Mouse (Mus musculus): ENCODE data around the gene Stard13.

Gene Stard13

DNA sequence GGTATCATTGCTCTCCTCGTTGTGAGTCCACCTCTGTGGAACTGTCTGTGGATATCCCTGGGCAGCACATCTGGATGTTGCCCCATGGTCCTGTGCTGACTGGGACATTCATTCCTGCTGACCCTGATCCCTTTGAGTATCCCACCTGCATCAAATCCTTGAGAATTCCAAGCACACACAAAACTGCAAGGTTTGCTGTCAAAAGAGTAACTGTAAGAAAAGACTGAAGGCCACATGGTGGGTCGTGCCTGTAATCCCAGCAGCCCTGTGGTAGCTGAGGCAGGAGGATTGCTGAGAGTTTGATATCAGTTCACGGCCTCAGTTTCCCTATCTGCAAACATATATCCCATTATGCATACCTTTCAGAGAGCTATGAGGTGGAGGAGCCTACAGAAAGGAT lies 126.8 kb downstream of the Stard13 start:
- no peak for DNase-seq (ENCODE audit: inconsistent ontology term)

DNA sequence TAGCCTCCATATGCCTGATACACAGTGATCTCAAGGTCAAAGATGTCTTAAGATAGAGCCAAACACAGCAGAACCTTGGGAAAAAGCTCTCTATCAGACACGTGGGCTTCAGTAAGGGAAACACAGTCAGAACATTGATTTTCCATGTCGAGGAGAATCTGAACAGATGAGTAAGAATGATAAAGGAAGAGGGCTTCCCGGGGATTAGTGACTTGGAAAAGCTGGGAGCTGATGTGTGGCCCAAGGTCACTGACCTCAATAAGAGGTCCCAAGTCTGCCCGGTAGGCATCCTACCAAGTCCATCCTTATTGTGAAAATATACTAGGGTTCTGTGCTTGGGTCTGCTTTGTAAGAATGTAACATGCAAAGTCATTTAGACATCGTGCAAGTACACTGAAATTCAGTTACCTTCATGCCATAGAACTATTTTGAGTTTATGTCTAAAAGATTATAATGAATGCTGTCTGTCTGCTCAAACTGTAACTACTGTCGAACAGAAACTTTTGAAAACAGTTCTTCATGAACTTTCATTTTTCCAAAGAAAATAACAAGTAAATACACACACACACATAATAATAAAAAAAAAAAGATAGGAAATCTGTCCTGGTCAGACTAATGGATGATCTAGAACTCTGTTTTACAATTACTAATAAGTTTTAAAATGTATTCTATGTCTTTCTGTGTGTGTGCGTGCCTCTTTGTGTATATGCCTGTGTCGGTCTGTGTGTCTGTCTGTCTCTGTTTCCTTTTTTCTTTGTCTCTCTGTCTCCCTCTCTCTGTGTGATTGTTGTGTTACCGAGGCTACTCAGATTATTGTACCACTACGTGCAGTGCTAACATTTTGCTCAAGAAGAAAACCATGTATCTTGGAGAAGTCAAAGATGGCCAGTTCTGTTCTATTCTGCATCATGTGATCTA lies 128.3 kb downstream of the Stard13 start:
- no peak for DNase-seq (ENCODE audit: inconsistent ontology term)

DNA sequence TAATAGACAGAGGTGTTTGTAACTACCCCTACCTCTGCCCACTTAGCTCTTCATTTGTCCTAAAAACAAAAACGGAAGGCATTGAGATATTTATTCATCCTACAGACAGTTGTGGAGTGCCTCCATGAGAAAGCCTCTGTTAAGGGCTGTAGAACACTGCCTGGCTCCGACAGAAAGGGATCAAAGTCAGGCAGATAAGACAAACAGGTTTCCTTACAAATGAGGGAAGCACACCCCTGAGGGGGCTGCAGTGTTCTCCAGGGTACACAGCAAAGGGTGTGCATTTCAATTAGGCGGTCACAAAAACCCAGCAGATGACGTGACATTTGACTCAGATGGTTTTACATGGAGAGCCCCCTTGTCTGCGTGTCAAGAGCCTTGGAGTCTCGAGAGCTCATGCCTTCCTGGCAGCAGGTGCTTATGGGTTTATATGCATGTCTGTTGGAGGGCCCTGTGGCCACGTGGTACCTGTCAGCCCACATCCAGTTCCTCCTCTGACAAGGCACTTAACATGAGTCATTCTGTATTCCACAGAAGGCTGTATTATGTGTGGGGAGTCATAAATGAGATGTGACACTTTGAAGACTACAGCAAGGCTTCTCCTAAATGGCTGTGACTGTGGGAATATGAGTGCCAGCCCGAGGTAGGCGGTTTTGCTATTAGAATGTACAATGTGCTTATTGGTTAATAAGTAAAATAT lies 129.1 kb downstream of the Stard13 start:
- no peak for DNase-seq (ENCODE audit: inconsistent ontology term)

DNA sequence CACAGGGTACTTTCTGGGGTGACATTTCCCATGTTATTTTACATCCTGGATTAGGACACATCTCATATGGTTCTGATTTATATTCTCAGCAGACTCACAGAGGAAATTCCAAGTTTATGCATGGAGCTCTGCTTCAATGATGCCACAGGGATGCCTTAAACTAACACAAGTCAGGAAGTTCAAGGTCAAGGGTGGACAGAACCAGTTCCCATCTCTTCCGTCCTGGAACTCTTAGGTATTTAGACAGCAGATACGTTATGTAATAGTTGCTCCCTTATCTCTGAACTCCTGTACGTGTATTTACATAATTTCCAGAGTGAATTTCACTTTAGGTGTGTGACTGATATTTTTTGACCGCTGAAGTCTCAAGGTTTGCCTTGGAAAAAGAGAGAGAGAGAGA lies 130.4 kb downstream of the Stard13 start:
- no peak for DNase-seq (ENCODE audit: inconsistent ontology term)

DNA sequence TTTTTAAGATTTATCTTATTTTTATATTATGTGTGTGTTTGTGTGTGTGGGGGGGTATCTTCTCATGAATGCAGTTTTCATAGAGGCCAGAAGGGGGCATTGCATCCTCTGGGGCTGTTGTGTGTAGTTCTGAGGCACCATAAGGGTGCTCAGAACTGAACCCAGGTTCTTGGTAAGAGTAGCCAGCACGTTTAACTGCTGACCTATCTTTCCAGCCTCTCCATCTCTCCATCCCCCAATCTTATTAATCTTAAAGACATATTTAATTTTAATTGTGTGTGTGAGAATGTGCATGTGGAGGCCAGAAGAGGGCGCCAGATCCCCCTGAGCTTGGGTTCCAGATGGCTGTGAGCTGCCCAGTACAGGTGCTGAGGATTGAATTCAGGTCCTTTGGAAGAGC lies 131.4 kb downstream of the Stard13 start:
- no peak for DNase-seq (ENCODE audit: inconsistent ontology term)

DNA sequence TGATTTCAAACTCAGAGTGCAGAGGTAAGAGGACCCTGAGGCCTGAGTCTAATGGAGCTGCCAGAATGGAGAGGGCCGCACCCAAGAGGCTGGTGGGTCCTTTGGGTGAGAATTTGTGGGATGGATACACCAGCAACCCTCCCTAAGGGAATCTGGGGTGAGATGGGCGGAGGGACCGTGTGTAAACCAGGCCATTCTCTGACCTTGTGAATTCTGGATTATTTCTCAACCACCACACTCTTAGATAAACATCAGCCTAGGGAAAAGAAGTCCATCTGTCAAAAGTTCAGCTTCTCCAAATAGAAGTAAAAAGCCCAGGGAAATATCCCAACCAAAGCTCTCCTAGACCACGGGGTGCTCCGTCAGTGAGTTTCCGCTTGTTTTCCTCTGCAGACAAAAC lies 137.6 kb downstream of the Stard13 start:
- no peak for DNase-seq (ENCODE audit: inconsistent ontology term)

DNA sequence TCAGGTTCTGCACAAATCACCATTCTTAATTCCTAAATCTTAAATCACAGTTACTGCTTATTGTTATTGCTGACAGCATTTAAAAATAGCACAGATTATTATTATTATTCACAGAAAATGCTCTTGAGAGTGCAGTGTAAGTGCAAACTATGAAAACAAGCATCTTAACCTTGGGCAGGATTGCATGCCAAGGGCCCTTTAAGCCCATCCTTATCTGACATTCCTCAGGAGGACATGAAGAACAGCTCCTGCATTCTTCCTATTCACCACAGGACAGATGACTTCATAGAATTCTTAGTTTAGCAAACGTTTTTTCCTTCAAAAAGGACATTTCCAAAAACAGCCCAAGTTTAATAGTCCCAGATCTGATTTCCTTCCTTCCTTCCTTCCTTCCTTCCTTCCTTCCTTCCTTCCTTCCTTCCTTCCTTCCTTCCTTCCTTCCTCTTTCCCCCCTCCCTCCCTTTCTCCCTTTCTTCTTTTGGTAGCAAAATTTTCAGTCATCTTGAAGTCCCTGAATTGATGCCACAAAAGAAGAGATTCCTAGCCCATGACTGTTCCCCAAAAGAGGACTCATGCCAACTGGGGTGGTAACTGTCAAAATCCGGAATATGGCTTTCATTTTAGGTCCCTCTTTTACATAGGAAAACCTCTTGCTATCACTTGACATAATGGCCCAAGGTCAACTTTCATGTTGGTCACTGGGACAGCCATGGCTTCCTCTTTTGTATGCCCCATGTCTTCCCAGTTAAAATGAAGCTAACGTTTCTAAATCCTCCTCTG lies 140.6 kb downstream of the Stard13 start:
- peak; percentile 85 for DNase-seq (ENCODE audit: inconsistent ontology term)

DNA sequence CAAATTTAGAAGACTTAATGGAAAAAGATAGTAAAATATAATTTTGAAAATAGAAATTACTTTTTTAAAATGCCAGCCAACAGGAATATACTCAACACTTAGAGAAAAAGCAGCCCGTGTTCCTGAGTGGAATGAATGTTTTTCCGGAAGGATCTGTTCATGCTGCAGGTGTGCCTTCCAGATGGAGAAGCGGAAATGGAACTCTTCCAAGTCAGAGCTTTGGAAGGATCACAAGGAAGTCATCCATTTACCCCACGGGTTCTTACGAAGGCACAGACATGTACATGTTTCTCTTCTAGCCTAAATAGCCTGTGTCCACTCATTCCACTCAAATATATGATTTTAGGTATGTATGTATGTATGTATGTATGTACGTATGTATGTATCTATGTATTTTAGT lies 142.6 kb downstream of the Stard13 start:
- no peak for DNase-seq (ENCODE audit: inconsistent ontology term)

DNA sequence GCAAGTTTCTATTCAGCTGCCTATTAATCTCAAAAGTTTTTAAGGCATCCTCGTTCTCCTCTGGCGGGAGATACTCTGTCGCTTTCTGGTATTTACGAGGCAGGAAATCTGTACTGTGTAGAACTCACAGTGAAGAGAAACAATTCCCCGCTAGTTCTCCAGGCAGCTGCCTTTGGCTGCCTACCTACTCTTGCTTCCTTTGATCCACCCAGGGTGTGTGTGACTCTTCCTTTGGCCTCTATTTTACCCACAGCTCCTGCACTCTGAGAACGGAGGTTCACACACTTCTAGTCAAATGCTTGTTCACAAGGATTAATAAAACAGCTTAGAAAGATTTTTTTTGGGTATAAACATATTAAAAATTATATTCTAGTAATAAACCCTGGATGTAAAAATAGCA lies 144.4 kb downstream of the Stard13 start:
- DNase-seq (ENCODE audit: inconsistent ontology term), result no peak

DNA sequence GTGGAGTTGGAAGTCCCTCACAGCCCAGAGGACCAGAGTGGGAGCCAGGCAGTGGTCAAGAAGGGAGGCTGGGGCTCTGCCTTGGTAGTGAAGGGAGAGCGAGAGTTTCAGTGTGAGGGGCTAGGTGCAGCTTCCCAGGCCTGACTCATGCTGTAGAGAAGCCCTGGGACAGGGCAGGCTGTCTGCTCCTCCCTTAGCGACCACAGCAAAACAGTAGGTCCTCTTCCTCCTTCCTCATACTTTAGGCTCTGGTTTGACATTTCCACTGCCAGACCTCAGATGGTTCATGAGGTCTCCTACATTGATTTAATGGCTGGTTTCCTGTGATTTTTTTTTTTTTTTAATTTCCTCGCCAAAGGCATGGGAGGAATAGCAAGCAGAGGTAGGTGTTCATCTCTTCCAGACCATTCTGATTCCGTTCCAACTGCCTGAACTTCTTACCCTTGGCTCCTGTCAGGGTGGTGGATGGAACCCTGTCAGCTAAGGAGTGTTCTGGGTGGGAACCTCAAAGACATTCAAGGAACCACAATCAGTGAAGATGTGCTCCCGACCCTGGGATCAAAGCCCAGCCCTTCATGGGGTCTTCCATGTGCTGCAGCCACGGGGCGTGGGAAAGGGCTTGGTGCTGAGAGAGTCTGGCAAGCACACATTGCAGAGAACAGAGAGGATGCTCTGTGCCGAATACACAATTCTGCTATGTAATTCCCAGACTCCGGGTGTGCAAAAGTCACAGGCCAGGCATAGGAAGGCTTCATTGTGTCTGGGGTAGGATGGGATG lies 147.0 kb downstream of the Stard13 start:
- DNase-seq (ENCODE audit: inconsistent ontology term), result no peak

DNA sequence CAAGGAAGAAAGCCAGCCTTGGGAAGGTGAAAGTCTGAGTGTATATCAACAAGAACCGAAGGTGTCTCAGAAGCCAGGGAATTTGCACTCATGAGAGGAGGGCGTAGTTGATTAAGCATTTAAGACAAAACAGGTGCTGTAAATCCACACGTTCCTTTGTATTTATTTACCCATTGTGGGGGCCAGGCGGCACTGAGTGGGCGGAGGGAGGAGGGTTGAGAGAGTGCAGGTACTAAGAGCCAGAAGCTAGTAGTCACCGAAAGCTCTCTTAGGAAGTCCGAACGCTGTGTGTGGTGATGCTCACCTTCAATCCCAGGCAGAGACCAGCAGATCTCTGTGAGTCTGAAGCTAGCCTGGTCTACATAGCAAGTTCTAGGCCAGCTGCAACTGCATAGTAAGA lies 147.9 kb downstream of the Stard13 start:
- no peak for DNase-seq (ENCODE audit: inconsistent ontology term)

DNA sequence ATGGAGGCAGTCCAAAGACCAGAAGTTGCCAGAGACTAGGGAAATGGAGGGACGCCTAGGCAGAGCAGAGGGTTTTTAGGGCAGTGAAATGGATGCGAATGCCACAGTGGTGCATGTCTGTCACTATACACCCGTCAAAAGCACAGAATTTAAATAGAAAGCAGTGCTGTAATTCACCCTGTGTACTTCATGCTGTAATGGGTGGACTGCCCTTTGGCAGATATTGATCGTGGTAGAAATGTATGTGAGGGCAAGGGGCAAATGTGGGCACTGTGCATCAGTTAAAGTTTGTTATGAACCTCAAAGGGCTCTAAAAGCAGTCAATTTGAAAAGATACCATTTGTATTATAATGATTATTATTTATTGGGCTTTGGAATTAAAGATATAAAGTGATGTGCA lies 153.4 kb downstream of the Stard13 start:
- DNase-seq (ENCODE audit: inconsistent ontology term), result no peak

DNA sequence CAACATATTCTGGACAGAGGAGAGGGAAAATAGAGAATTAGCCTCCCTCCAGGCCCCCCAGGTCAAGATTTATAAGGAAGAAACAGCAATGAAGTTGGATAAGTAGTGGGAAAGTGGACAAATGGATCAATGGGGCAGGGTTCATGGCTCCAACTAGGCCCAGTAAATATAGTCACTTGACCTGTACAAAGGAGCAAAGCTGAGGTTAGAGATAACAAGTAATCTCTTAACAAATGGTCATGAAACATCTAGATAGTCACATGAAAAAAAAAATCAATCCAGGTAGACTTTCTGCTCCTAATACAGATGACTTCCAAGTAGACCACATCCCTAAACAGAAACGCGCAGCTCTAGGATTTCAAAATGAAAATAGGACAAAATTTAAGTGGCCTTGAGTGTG lies 155.7 kb downstream of the Stard13 start:
- no peak for DNase-seq (ENCODE audit: inconsistent ontology term)

DNA sequence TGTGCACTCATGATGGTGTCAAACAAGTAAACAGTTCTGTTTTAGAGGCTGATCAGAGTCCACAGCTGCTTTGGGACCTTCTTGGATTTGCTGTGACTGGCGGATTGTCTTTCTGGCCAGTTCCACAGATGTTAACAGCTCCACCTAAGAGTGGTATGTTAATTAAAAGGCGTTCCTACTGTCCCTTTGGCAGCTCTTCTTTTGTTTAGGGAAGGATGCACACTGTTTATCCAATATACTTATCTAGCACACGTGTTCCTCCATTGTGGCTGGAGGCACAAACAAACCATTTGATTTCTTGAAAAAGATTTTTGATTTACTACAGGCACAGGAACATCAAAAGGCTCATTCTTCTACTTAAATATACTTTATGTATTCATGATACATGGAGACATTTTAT lies 156.7 kb downstream of the Stard13 start:
- no peak for DNase-seq (ENCODE audit: inconsistent ontology term)

DNA sequence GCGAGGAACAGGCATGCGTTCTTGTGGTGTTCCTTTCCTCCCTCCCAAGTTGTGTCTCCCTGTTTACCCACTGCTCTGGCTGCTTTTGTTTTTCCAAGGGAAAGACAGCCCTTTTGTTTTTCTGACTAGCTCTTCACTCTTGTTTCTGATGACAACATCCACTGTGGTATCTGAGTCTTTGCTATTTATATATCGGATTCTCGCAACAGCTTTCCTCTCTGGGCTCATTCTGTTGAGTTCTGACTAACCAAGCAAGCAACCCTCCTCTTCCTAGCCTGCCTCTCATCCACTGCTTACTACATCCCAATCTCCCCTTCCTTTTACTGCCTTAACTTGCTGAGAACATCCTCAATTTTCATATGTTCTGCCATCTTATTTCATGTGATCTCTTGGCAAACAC lies 159.4 kb downstream of the Stard13 start:
- DNase-seq (ENCODE audit: inconsistent ontology term), result no peak

DNA sequence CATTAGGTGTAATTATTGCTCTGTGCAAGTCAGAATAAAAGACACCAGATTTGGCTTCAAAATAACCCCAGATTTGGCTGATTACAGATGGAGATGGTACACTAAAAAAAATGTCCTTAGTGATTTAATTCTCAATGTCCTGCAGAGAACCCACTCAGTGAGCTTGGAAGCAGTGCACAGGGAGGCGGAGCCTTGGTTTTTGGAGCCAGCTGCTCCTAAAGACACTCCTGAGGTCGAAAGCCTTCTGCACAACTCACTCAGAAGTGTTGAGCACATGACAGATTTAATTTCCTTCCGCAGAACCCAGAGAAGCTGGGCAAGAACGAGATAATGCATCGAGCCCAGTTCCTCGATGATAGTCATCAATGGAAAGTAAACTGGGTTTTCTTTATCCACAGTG lies 162.2 kb downstream of the Stard13 start:
- DNase-seq (ENCODE audit: inconsistent ontology term), result no peak

DNA sequence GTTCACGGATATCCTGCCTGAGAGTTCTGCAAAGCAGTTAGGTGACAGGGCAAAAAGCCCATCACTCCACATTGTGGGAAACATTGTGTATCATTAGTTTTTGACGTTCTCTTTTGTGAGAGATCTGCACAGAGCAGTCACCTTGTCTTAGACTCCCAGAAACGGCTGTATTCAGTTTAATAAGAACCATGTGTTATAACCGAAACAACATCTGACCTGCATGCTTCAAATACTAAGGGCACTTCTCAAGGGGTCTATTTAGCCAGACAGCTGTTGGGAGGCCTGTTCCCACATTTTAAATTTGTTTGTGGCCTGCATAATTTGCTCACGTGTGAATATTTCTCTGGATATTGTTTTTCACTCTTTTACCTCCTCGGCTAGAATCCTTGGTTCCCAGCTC lies 162.7 kb downstream of the Stard13 start:
- DNase-seq (ENCODE audit: inconsistent ontology term), result no peak

DNA sequence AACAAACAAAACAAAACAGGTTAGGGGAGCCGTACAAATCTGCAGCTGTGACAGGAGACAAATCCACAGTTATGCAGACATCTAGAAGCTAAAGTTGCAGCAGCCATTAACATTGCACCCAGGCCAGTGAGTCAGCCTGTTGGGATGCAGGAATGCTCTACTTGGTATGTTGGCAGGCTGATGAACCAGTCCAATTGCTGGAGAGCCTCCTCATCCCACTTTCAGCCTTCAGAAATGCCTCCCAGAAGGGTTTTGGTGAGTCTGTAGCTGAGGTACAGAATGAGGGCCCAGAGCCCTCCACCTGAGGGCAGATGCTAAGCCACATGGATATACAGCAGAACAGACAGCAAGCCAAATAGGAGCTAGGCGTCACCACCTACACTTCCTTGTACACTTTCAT lies 164.1 kb downstream of the Stard13 start:
- peak; percentile 91 for DNase-seq (ENCODE audit: inconsistent ontology term)

DNA sequence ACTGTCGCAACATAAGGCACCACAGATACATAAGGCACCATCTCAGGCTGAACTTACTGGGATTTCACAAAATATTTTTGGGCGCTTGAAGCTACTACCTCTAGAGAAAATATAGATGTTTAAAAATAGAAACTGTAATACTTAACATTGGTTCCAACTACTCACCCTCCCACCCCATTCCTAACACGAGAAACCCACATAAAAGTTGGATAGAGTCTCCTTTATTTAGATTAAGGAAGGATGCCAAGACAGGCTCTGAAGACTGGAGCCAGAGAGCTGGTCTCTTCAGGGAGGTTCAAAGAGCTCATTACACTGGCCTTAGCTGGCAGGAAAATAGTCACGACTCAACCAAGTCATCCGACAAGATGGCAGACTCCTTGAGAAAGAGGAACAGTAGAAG lies 167.6 kb downstream of the Stard13 start:
- no peak for DNase-seq (ENCODE audit: inconsistent ontology term)

DNA sequence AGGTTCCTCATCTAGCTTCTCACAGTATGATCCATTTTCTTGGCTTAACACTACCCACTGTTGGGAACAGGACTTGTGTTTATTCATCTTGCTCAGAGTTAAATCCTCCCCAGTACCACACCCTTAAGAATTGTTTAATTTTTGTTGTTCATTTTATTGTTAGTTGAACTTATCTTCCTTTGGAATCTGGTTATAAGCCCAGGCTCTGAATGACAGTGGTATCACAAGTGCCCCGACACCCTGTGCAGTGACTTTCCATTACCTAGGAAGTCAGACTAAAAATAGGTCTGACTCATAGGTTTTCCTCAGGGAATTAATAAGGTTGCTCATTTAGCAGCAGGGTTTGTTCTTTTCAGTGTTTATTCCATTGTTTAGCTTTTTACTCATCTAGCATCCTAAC lies 168.4 kb downstream of the Stard13 start:
- peak; percentile 35 for DNase-seq (ENCODE audit: inconsistent ontology term)

DNA sequence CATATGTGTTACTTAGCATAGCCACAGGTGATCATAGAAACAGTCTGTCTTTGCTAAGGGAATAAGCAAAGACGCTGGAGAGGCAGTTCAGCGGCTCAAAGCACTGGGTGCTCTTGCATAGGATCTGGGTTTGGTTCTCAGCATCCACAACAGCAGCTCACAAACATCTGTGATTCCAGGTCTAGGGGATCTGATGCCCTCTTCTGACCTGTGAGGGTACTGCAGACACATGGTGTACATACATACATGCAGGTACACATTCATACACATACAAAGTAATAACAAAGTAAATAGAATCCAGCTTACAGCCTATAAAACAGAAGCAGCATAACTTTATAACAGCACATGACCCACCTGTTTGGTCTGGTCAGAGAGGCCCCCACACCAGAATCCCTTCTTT lies 171.7 kb downstream of the Stard13 start:
- DNase-seq (ENCODE audit: inconsistent ontology term), result no peak

DNA sequence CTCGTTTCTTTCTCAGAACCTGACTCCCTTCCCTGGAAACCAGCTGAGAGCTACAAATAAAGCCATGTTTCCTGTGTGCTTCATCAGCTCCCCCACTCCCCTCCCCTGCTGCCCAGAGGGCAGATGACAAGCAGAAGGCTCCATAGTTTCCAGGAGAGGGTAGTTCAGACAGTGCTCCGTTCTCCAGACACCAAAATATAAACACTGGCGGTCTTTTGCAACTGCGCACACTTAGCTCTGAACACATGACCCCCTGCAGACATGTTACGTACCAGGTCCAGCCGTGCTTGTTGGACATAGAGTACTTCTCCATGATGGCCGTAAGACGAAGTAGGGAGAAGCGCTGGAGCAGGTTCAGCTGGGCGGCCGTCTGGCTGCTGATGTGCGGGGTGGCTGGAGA lies 173.2 kb downstream of the Stard13 start:
- no peak for DNase-seq (ENCODE audit: inconsistent ontology term)

All from Muller cell, postnatal 12 days (primary cell).